Mouse (Mus musculus): Measurements from ENCODE around the gene Grm2. TPM values are rescaled to one million over a fixed set of nuclear protein-coding genes. Genes with fewer than 3 reads are reported as not detected.

Gene Grm2
- 21.5 and 25.9 TPM in 2 replicates for polyA plus RNA-seq (2016; fragmentation: Nextera tagmentation; extraction: Ambion mirVana)

GRCm38 (mm10) chr9:106655884-106656720, at the start of gene Grm2:
TSS of gene Grm2 (minus strand) at chr9:106656082.
- 1% methylated on average over 44 of the region's 44 CpGs for WGBS
- H3K4me1 ChIP-seq (replicated peaks), result peaks cover 77% of the 10 kb centered on the region

GRCm38 (mm10) chr9:106692973-106693481, 37.1 kb upstream of the Grm2 start:
- H3K4me3 ChIP-seq, result no peak overlapping the region
- H3K27me3 ChIP-seq (ENCODE audit: insufficient read depth, poor library complexity, severe bottlenecking), result no peaks in the 10 kb centered on the region
- no peaks in the 10 kb centered on the region for H3K9me3 ChIP-seq
- H3K27ac ChIP-seq, result no peak overlapping the region
- DNase-seq (ENCODE audit: low spot score), result no peak
- peaks cover 68% of the 10 kb centered on the region for H3K36me3 ChIP-seq
- 0 out of 2 replicates have a peak, but pooled peaks cover 3% of the 10 kb centered on the region for H3K4me1 ChIP-seq (replicated peaks)
- WGBS, result 95% methylated on average over 11 of the region's 11 CpGs

More at GRCm38 (mm10) chr9:106655884-106656720, at the start of gene Grm2:
- H3K36me3 ChIP-seq, result peaks cover 25% of the 10 kb centered on the region
- DNase-seq (ENCODE audit: low spot score), result peak; percentile 86
- peaks cover 35% of the 10 kb centered on the region for H3K27me3 ChIP-seq (ENCODE audit: insufficient read depth, poor library complexity, severe bottlenecking)
- peak within 1 kb of the TSS; percentile 84 for H3K27ac ChIP-seq
- peak within 1 kb of the TSS; percentile 59 for H3K4me3 ChIP-seq
- no peaks in the 10 kb centered on the region for H3K9me3 ChIP-seq

- Histone ChIP-seq H3K9me3 (no peaks in the 10 kb centered on the region), H3K27me3 (ENCODE audit: insufficient read depth, poor library complexity, severe bottlenecking) (peaks cover 4% of the 10 kb centered on the region; the same call in 1 of the 2 replicates), H3K27ac (no peak overlapping the region), H3K4me1 (replicated peaks) (peaks cover 38% of the 10 kb centered on the region), H3K36me3 (peaks cover 28% of the 10 kb centered on the region), H3K4me3 (no peak overlapping the region)
- DNase-seq (ENCODE audit: low spot score), result no peak
- WGBS, result 82% methylated on average over 8 of the region's 8 CpGs
Measured at GRCm38 (mm10) chr9:106688834-106689233, 33.0 kb upstream of the Grm2 start.

GRCm38 (mm10) chr9:106686983-106687650, 31.2 kb upstream of the Grm2 start:
- Histone ChIP-seq H3K36me3 (peaks cover 12% of the 10 kb centered on the region), H3K4me1 (replicated peaks) (peaks cover 38% of the 10 kb centered on the region), H3K27me3 (ENCODE audit: insufficient read depth, poor library complexity, severe bottlenecking) (peaks cover 4% of the 10 kb centered on the region; the same call in 1 of the 2 replicates), H3K27ac (no peak overlapping the region), H3K9me3 (no peaks in the 10 kb centered on the region), H3K4me3 (no peak overlapping the region)
- 39% methylated on average over 8 of the region's 8 CpGs for WGBS
- peak; percentile 82 for DNase-seq (ENCODE audit: low spot score)

GRCm38 (mm10) chr9:106685249-106686101, 29.6 kb upstream of the Grm2 start, which contains the start of gene Tex264:
TSS of gene Tex264 (minus strand) at chr9:106685927.
- WGBS, result under 1% methylated on average over 86 of the region's 86 CpGs
- Histone ChIP-seq H3K36me3 (peaks cover 17% of the 10 kb centered on the region), H3K27me3 (ENCODE audit: insufficient read depth, poor library complexity, severe bottlenecking) (peaks cover 4% of the 10 kb centered on the region; the same call in 1 of the 2 replicates), H3K27ac (peak within 1 kb of the TSS; percentile 92), H3K4me3 (peak within 1 kb of the TSS; percentile 93), H3K4me1 (replicated peaks) (peaks cover 38% of the 10 kb centered on the region), H3K9me3 (no peaks in the 10 kb centered on the region)
- peak; percentile 76 for DNase-seq (ENCODE audit: low spot score)

- H3K4me1 ChIP-seq (replicated peaks), result peaks cover 38% of the 10 kb centered on the region
- peaks cover 4% of the 10 kb centered on the region; the same call in 1 of the 2 replicates for H3K27me3 ChIP-seq (ENCODE audit: insufficient read depth, poor library complexity, severe bottlenecking)
- WGBS, result 5% methylated on average over 13 of the region's 14 CpGs
- H3K4me3 ChIP-seq, result peak overlapping the region; percentile 93
- peaks cover 22% of the 10 kb centered on the region for H3K36me3 ChIP-seq
- no peak for DNase-seq (ENCODE audit: low spot score)
- peak overlapping the region; percentile 92 for H3K27ac ChIP-seq
- no peaks in the 10 kb centered on the region for H3K9me3 ChIP-seq
Measured at GRCm38 (mm10) chr9:106684918-106685248, 29.0 kb upstream of the Grm2 start.

GRCm38 (mm10) chr9:106684093-106684872, 28.4 kb upstream of the Grm2 start:
- Histone ChIP-seq H3K9me3 (no peaks in the 10 kb centered on the region), H3K4me1 (replicated peaks) (peaks cover 38% of the 10 kb centered on the region), H3K27ac (no peak overlapping the region), H3K36me3 (peaks cover 25% of the 10 kb centered on the region), H3K27me3 (ENCODE audit: insufficient read depth, poor library complexity, severe bottlenecking) (peaks cover 4% of the 10 kb centered on the region; the same call in 1 of the 2 replicates), H3K4me3 (peak overlapping the region; percentile 93)
- WGBS, result 81% methylated on average over 6 of the region's 6 CpGs
- no peak for DNase-seq (ENCODE audit: low spot score)

- H3K4me1 ChIP-seq (replicated peaks), result peaks cover 17% of the 10 kb centered on the region
- 89% methylated on average over 9 of the region's 9 CpGs for WGBS
- H3K9me3 ChIP-seq, result no peaks in the 10 kb centered on the region
- DNase-seq (ENCODE audit: low spot score), result no peak
- no peak overlapping the region for H3K27ac ChIP-seq
- peaks cover 4% of the 10 kb centered on the region; the same call in 1 of the 2 replicates for H3K27me3 ChIP-seq (ENCODE audit: insufficient read depth, poor library complexity, severe bottlenecking)
- peaks cover 42% of the 10 kb centered on the region for H3K36me3 ChIP-seq
- H3K4me3 ChIP-seq, result no peak overlapping the region
Measured at GRCm38 (mm10) chr9:106681026-106681425, 25.1 kb upstream of the Grm2 start.

- Histone ChIP-seq H3K27me3 (ENCODE audit: insufficient read depth, poor library complexity, severe bottlenecking) (no peaks in the 10 kb centered on the region), H3K9me3 (no peaks in the 10 kb centered on the region), H3K36me3 (peaks cover 46% of the 10 kb centered on the region), H3K4me3 (no peak overlapping the region), H3K4me1 (replicated peaks) (no peaks in the 10 kb centered on the region), H3K27ac (no peak overlapping the region)
- no peak for DNase-seq (ENCODE audit: low spot score)
- whole genome bisulfite sequencing, result 76% methylated on average over 4 of the region's 4 CpGs
Measured at GRCm38 (mm10) chr9:106678242-106678641, 22.4 kb upstream of the Grm2 start.

GRCm38 (mm10) chr9:106677702-106678101, 21.8 kb upstream of the Grm2 start:
- no peak for DNase-seq (ENCODE audit: low spot score)
- Histone ChIP-seq H3K4me1 (replicated peaks) (no peaks in the 10 kb centered on the region), H3K27ac (no peak overlapping the region), H3K27me3 (ENCODE audit: insufficient read depth, poor library complexity, severe bottlenecking) (no peaks in the 10 kb centered on the region), H3K36me3 (peaks cover 52% of the 10 kb centered on the region), H3K9me3 (no peaks in the 10 kb centered on the region), H3K4me3 (no peak overlapping the region)
- 87% methylated on average over 5 of the region's 5 CpGs for WGBS

- WGBS, result 80% methylated on average over 4 of the region's 4 CpGs
- DNase-seq (ENCODE audit: low spot score), result no peak
- Histone ChIP-seq H3K4me3 (no peak overlapping the region), H3K27ac (no peak overlapping the region), H3K36me3 (peaks cover 48% of the 10 kb centered on the region), H3K4me1 (replicated peaks) (no peaks in the 10 kb centered on the region), H3K9me3 (no peaks in the 10 kb centered on the region), H3K27me3 (ENCODE audit: insufficient read depth, poor library complexity, severe bottlenecking) (no peaks in the 10 kb centered on the region)
Measured at GRCm38 (mm10) chr9:106676571-106676970, 20.7 kb upstream of the Grm2 start.
